8 mouse cellular contexts compared by ENCODE assay signal in the genomic region with DNA sequence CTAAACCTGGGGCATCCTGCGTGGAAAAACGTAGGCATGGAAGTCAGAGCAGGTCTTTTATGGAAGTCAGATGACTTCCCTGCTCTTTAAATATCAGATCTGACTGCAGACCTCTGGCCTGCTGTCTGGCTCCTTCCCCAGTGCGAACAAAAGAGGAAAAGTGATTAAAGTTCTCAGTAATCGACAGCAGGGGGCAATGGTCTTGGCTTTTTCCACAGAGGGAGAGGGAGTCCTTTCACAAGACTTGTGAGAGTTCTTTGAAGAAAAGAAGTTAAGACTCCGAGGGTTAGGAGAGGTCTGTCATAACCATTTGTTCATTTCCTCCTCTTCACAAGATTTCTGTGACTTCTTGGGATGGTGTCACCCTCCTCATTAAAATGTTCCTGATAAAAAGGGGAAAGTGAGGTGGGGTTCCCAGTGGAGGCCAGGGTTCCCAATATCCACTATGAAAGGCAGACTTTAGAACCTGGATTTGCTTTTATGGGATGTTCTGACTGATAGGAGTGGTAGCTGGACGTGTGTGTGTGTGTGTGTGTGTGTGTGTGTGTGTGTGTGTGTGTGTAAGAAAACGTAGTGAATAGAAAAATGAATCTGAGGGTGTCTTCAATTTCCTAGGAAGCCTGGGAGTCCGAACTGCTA.
DNase-seq lines count a peak whose midpoint lies in the region; ATAC-seq lines count a peak whose summit lies in the region.

No protein-coding gene starts in this region.

- H3K4me1 ChIP-seq in neural tube, embryonic 15.5 days = 0 out of 2 replicates have a peak, but pooled peaks cover 5% of the 10 kb centered on the region

- no peaks in the 10 kb centered on the region for H3K27me3 ChIP-seq in neural tube, embryonic 15.5 days (replicated peaks)

- H3K27ac ChIP-seq in neural tube, embryonic 15.5 days (replicated peaks) = no peak overlapping the region

- no peak for ATAC-seq in cerebellum, adult (ENCODE audit: insufficient number of reproducible peaks, low FRiP score, low TSS enrichment)
- no peak for ATAC-seq in neural tube, embryonic 15.5 days (ENCODE audit: low FRiP score)
- ATAC-seq in monocyte, adult 5-6 weeks (replicated peaks; ENCODE audit: insufficient number of reproducible peaks, low FRiP score, low TSS enrichment, poor library complexity, severe bottlenecking) = no peak

- DNase-seq in cerebellum, postnatal 10 days = peak; percentile 7 to 14
- DNase-seq in neural tube, embryonic 10.5 days (ENCODE audit: extremely low spot score, low spot score) = peak; percentile 25
- peak; percentile 5 for DNase-seq in kidney, postnatal 36 days
- DNase-seq in spleen, postnatal 10 days (ENCODE audit: low spot score in 2 of 2) = no peak
- DNase-seq in thymus, postnatal 25 days = no peak

- no peaks in the 10 kb centered on the region for H3K9me3 ChIP-seq in neural tube, embryonic 15.5 days (replicated peaks)

- H3K9ac ChIP-seq in neural tube, embryonic 15.5 days (replicated peaks) = no peak overlapping the region

- H3K4me3 ChIP-seq in neural tube, embryonic 15.5 days (replicated peaks) = no peak overlapping the region

- 18% methylated on average over 8 of the region's 8 CpGs for WGBS in neural tube, embryonic 15.5 days

- no peaks in the 10 kb centered on the region for H3K36me3 ChIP-seq in neural tube, embryonic 15.5 days

- H3K4me2 ChIP-seq in neural tube, embryonic 15.5 days = no peak overlapping the region

Comparison
In these comparisons a context has a peak if more than half of its experiments do, and no peak if none do; other contexts are left out.
1. DNase-seq: peak in cerebellum, postnatal 10 days (2 of 2), neural tube, embryonic 10.5 days (single experiment) and kidney, postnatal 36 days (2 of 2); none in spleen, postnatal 10 days (0 of 2) and thymus, postnatal 25 days (single experiment).